Mouse (Mus musculus) hindbrain, embryonic 12.5 days (tissue): Measurements from ENCODE around the gene Gm42417. TPM values are rescaled to one million over a fixed set of nuclear protein-coding genes. Genes with fewer than 3 reads are reported as not detected.

Source experiments
- ATAC-seq: fragments of 200-750 bp; cut with Nextera tagmentation; 2 replicates; pipeline ENCODE4 v1.8.0; 2017; ENCODE audit warnings: moderate TSS enrichment; ENCODE audit not compliant: low FRiP score
- H3K27ac ChIP-seq: fragments of 300-500 bp; sonication (generic); 2 replicates; pipeline ENCODE4 v1.5.1; 2016; ENCODE audit warnings: mild to moderate bottlenecking
- H3K27me3 ChIP-seq: fragments of 300-500 bp; sonication (generic); 2 replicates; pipeline ENCODE4 v1.6.1; 2016; ENCODE audit warnings: mild to moderate bottlenecking
- H3K36me3 ChIP-seq: fragments of 300-500 bp; sonication (generic); 2 replicates; pipeline ENCODE4 v1.6.1; 2016; ENCODE audit warnings: mild to moderate bottlenecking
- H3K4me1 ChIP-seq: fragments of 300-500 bp; sonication (generic); 2 replicates; pipeline ENCODE4 v1.6.1; 2016
- H3K4me2 ChIP-seq: fragments of 300-500 bp; sonication (generic); replicated peaks from 2 replicates; pipeline ENCODE4 v1.6.1; 2016; ENCODE audit warnings: mild to moderate bottlenecking
- H3K4me3 ChIP-seq: fragments of 300-500 bp; sonication (generic); 2 replicates; pipeline ENCODE4 v1.5.1; 2016; ENCODE audit warnings: mild to moderate bottlenecking
- H3K9ac ChIP-seq: fragments of 300-500 bp; sonication (generic); 2 replicates; pipeline ENCODE4 v1.6.1; 2016; ENCODE audit warnings: mild to moderate bottlenecking, moderate library complexity
- H3K9me3 ChIP-seq: fragments of 300-500 bp; sonication (generic); replicated peaks from 2 replicates; pipeline ENCODE4 v1.6.1; 2016; ENCODE audit warnings: mild to moderate bottlenecking
- WGBS: fragments of 180-500 bp; shearing (Covaris S2); methylation state at CpG from one replicate; pipeline ENCODE4 v1.1.7; 2016; 5-methylcytosine and 5-hydroxymethylcytosine counted together
- polyA plus RNA-seq: library from polyadenylated mRNA; unstranded; fragments of >200 nt; fragmentation: Nextera tagmentation; extraction: Ambion mirVana; gene quantifications from 2 replicates; pipeline ENCODE4 v1.2.1, GENCODE M21; 2016

Gm42417 gene
- polyA plus RNA-seq, 1 experiment from 2014 or later: not detected

GRCm38 (mm10) chr1:36551904-36552303 lies 12.7 kb upstream of the Gm42417 start:
- Histone ChIP-seq H3K36me3 (peaks cover 64% of the 10 kb centered on the region), H3K27me3 (no peaks in the 10 kb centered on the region), H3K27ac (no peak overlapping the region), H3K4me1 (peaks cover 62% of the 10 kb centered on the region), H3K4me2 (no peak overlapping the region), H3K9me3 (no peaks in the 10 kb centered on the region), H3K4me3 (no peak overlapping the region), H3K9ac (no peak overlapping the region)
- no peak for ATAC-seq
- WGBS: 90% methylated on average over 17 of the region's 17 CpGs

GRCm38 (mm10) chr1:36550075-36550863 lies 11.0 kb upstream of the Gm42417 start:
- Histone ChIP-seq H3K27ac (no peak overlapping the region), H3K9ac (no peak overlapping the region), H3K4me1 (peaks cover 62% of the 10 kb centered on the region), H3K4me2 (no peak overlapping the region), H3K9me3 (no peaks in the 10 kb centered on the region), H3K4me3 (no peak overlapping the region), H3K27me3 (no peaks in the 10 kb centered on the region), H3K36me3 (peaks cover 64% of the 10 kb centered on the region)
- 79% methylated on average over 20 of the region's 20 CpGs for WGBS
- ATAC-seq: no peak

- Histone ChIP-seq H3K4me3 (no peak overlapping the region), H3K27me3 (no peaks in the 10 kb centered on the region), H3K4me2 (no peak overlapping the region), H3K9ac (no peak overlapping the region; the same call in 1 of the 2 replicates), H3K4me1 (peaks cover 54% of the 10 kb centered on the region), H3K9me3 (no peaks in the 10 kb centered on the region), H3K27ac (no peak overlapping the region), H3K36me3 (peaks cover 59% of the 10 kb centered on the region)
- no peak for ATAC-seq
- WGBS: 90% methylated on average over 18 of the region's 18 CpGs
Measured at GRCm38 (mm10) chr1:36549491-36549890, 10.3 kb upstream of the Gm42417 start.

GRCm38 (mm10) chr1:36548771-36549170 lies 9.5 kb upstream of the Gm42417 start:
- Histone ChIP-seq H3K27me3 (no peaks in the 10 kb centered on the region), H3K9me3 (no peaks in the 10 kb centered on the region), H3K4me1 (peaks cover 48% of the 10 kb centered on the region), H3K36me3 (peaks cover 52% of the 10 kb centered on the region), H3K9ac (0 out of 2 replicates have a peak overlapping the region, but pooled peaks have one; percentile 41), H3K4me2 (0 out of 2 replicates have a peak overlapping the region, but pooled peaks have one; percentile 8), H3K4me3 (no peak overlapping the region), H3K27ac (peak overlapping the region; percentile 84; the same call in 1 of the 2 replicates)
- WGBS: 54% methylated on average over 8 of the region's 8 CpGs
- no peak for ATAC-seq

- Histone ChIP-seq H3K36me3 (peaks cover 45% of the 10 kb centered on the region), H3K27ac (peak overlapping the region; percentile 84), H3K4me2 (peak overlapping the region; percentile 27; the same call in 1 of the 2 replicates), H3K27me3 (no peaks in the 10 kb centered on the region), H3K9ac (peak overlapping the region; percentile 35; the same call in 1 of the 2 replicates), H3K4me3 (no peak overlapping the region), H3K9me3 (no peaks in the 10 kb centered on the region), H3K4me1 (peaks cover 41% of the 10 kb centered on the region)
- no peak for ATAC-seq
- WGBS: 41% methylated on average over 9 of the region's 9 CpGs
Measured at GRCm38 (mm10) chr1:36547981-36548598, 8.9 kb upstream of the Gm42417 start.

GRCm38 (mm10) chr1:36546888-36547471 lies 7.8 kb upstream of the Gm42417 start, which contains the start of gene Ankrd39:
Gene Ankrd39, minus strand, starts transcription at chr1:36547445.
- peak within 1 kb of the TSS; percentile 69 for H3K4me2 ChIP-seq
- H3K4me1 ChIP-seq: peaks cover 40% of the 10 kb centered on the region
- H3K9me3 ChIP-seq: no peaks in the 10 kb centered on the region
- peak; percentile 97 for ATAC-seq
- peaks cover 37% of the 10 kb centered on the region for H3K36me3 ChIP-seq
- WGBS: under 1% methylated on average over 43 of the region's 43 CpGs
- no peaks in the 10 kb centered on the region for H3K27me3 ChIP-seq
- H3K27ac ChIP-seq: peak within 1 kb of the TSS; percentile 84
- peak within 1 kb of the TSS; percentile 57 for H3K4me3 ChIP-seq
- peak within 1 kb of the TSS; percentile 80 for H3K9ac ChIP-seq

GRCm38 (mm10) chr1:36545845-36546600 lies 6.8 kb upstream of the Gm42417 start:
- Histone ChIP-seq H3K4me3 (peak overlapping the region; percentile 57), H3K36me3 (peaks cover 36% of the 10 kb centered on the region), H3K4me1 (peaks cover 38% of the 10 kb centered on the region), H3K9ac (peak overlapping the region; percentile 80), H3K4me2 (peak overlapping the region; percentile 69), H3K9me3 (no peaks in the 10 kb centered on the region), H3K27me3 (no peaks in the 10 kb centered on the region), H3K27ac (no peak overlapping the region)
- WGBS: 65% methylated on average over 17 of the region's 19 CpGs
- no peak for ATAC-seq

- Histone ChIP-seq H3K4me1 (peaks cover 36% of the 10 kb centered on the region), H3K4me2 (no peak overlapping the region), H3K27ac (no peak overlapping the region), H3K27me3 (no peaks in the 10 kb centered on the region), H3K4me3 (no peak overlapping the region), H3K36me3 (peaks cover 35% of the 10 kb centered on the region), H3K9ac (no peak overlapping the region), H3K9me3 (no peaks in the 10 kb centered on the region)
- 85% methylated on average over 2 of the region's 2 CpGs for WGBS
- ATAC-seq: no peak
Measured at GRCm38 (mm10) chr1:36545382-36545781, 6.2 kb upstream of the Gm42417 start.

GRCm38 (mm10) chr1:36542925-36543324 lies 3.7 kb upstream of the Gm42417 start:
- 93% methylated on average over 9 of the region's 9 CpGs for WGBS
- Histone ChIP-seq H3K4me3 (no peak overlapping the region), H3K27me3 (no peaks in the 10 kb centered on the region), H3K27ac (no peak overlapping the region), H3K4me2 (no peak overlapping the region), H3K9ac (no peak overlapping the region), H3K9me3 (no peaks in the 10 kb centered on the region), H3K4me1 (peaks cover 15% of the 10 kb centered on the region), H3K36me3 (peaks cover 33% of the 10 kb centered on the region)
- no peak for ATAC-seq

- Histone ChIP-seq H3K9me3 (no peaks in the 10 kb centered on the region), H3K27ac (no peak overlapping the region), H3K36me3 (peaks cover 33% of the 10 kb centered on the region), H3K4me2 (no peak overlapping the region), H3K4me1 (peaks cover 9% of the 10 kb centered on the region), H3K9ac (no peak overlapping the region), H3K27me3 (no peaks in the 10 kb centered on the region), H3K4me3 (no peak overlapping the region)
- ATAC-seq: no peak
- WGBS: 93% methylated on average over 16 of the region's 16 CpGs
Measured at GRCm38 (mm10) chr1:36541844-36542243, 2.6 kb upstream of the Gm42417 start.

GRCm38 (mm10) chr1:36540807-36541206 lies 1.6 kb upstream of the Gm42417 start:
- Histone ChIP-seq H3K36me3 (peaks cover 33% of the 10 kb centered on the region), H3K4me3 (no peak overlapping the region), H3K4me1 (0 out of 2 replicates have a peak, but pooled peaks cover 2% of the 10 kb centered on the region), H3K9ac (no peak overlapping the region), H3K4me2 (no peak overlapping the region), H3K27ac (no peak overlapping the region), H3K27me3 (no peaks in the 10 kb centered on the region), H3K9me3 (no peaks in the 10 kb centered on the region)
- WGBS: 96% methylated on average over 12 of the region's 12 CpGs
- ATAC-seq: no peak

GRCm38 (mm10) chr1:36540132-36540531 lies 903 bp upstream of the Gm42417 start:
- H3K27ac ChIP-seq: no peak overlapping the region
- H3K4me1 ChIP-seq: no peaks in the 10 kb centered on the region
- no peaks in the 10 kb centered on the region for H3K9me3 ChIP-seq
- H3K9ac ChIP-seq: no peak overlapping the region
- H3K4me3 ChIP-seq: no peak overlapping the region
- no peak overlapping the region for H3K4me2 ChIP-seq
- no peaks in the 10 kb centered on the region for H3K27me3 ChIP-seq
- no peak for ATAC-seq
- WGBS: 91% methylated on average over 11 of the region's 11 CpGs
- H3K36me3 ChIP-seq: peaks cover 33% of the 10 kb centered on the region
